Mouse (Mus musculus): ENCODE measurements around the gene 4930470P17Rik. TPM values are rescaled to one million over a fixed set of nuclear protein-coding genes. Genes with fewer than 3 reads are reported as not detected.

The 4930470P17Rik gene
- polyA plus RNA-seq, 1 experiment: not detected

- Histone ChIP-seq H3K9me3 (replicated peaks; ENCODE audit: control insufficient read depth, insufficient read depth, low read length, poor library complexity, severe bottlenecking) (no peaks in the 10 kb centered on the region), H3K27ac (ENCODE audit: insufficient read depth, low read length) (no peak overlapping the region), H3K27me3 (ENCODE audit: control insufficient read depth, insufficient read depth, low read length, poor library complexity, severe bottlenecking) (no peaks in the 10 kb centered on the region), H3K9ac (ENCODE audit: low read depth, poor library complexity, severe bottlenecking) (no peak overlapping the region), H3K36me3 (ENCODE audit: control insufficient read depth, insufficient read depth, low read length, poor library complexity, severe bottlenecking) (no peaks in the 10 kb centered on the region), H3K4me3 (ENCODE audit: low read depth, low read length) (no peak overlapping the region), H3K4me1 (ENCODE audit: control insufficient read depth, insufficient read depth, low read length) (no peaks in the 10 kb centered on the region)
- no peak for TF ChIP-seq CTCF (IDR thresholded peaks at IDR 0.05; ENCODE audit: low read depth, low read length)
- TF ChIP-seq EP300 (IDR thresholded peaks at IDR 0.05; ENCODE audit: insufficient read depth, low read depth, low read length): no peak
- TF ChIP-seq POLR2A (IDR thresholded peaks at IDR 0.05; ENCODE audit: insufficient read depth, low read length): no peak
Observed at GRCm38 (mm10) chr2:170592161-170592560, 9.7 kb downstream of the 4930470P17Rik start.

- Histone ChIP-seq H3K27ac (ENCODE audit: insufficient read depth, low read length) (no peak overlapping the region), H3K36me3 (ENCODE audit: control insufficient read depth, insufficient read depth, low read length, poor library complexity, severe bottlenecking) (no peaks in the 10 kb centered on the region), H3K4me1 (ENCODE audit: control insufficient read depth, insufficient read depth, low read length) (no peaks in the 10 kb centered on the region), H3K9ac (ENCODE audit: low read depth, poor library complexity, severe bottlenecking) (no peak overlapping the region), H3K4me3 (ENCODE audit: low read depth, low read length) (no peak overlapping the region), H3K9me3 (replicated peaks; ENCODE audit: control insufficient read depth, insufficient read depth, low read length, poor library complexity, severe bottlenecking) (no peaks in the 10 kb centered on the region), H3K27me3 (ENCODE audit: control insufficient read depth, insufficient read depth, low read length, poor library complexity, severe bottlenecking) (no peaks in the 10 kb centered on the region)
- no peak for TF ChIP-seq POLR2A (IDR thresholded peaks at IDR 0.05; ENCODE audit: insufficient read depth, low read length)
- no peak for TF ChIP-seq EP300 (IDR thresholded peaks at IDR 0.05; ENCODE audit: insufficient read depth, low read depth, low read length)
Observed at GRCm38 (mm10) chr2:170588369-170588900, 13.4 kb downstream of the 4930470P17Rik start.

- Histone ChIP-seq H3K27me3 (ENCODE audit: control insufficient read depth, insufficient read depth, low read length, poor library complexity, severe bottlenecking) (no peaks in the 10 kb centered on the region), H3K4me1 (ENCODE audit: control insufficient read depth, insufficient read depth, low read length) (no peaks in the 10 kb centered on the region), H3K4me3 (ENCODE audit: low read depth, low read length) (no peak overlapping the region), H3K27ac (ENCODE audit: insufficient read depth, low read length) (no peak overlapping the region), H3K36me3 (ENCODE audit: control insufficient read depth, insufficient read depth, low read length, poor library complexity, severe bottlenecking) (no peaks in the 10 kb centered on the region), H3K9ac (ENCODE audit: low read depth, poor library complexity, severe bottlenecking) (no peak overlapping the region), H3K9me3 (replicated peaks; ENCODE audit: control insufficient read depth, insufficient read depth, low read length, poor library complexity, severe bottlenecking) (no peaks in the 10 kb centered on the region)
- TF ChIP-seq CTCF (IDR thresholded peaks at IDR 0.05; ENCODE audit: low read depth, low read length) (no peak), POLR2A (IDR thresholded peaks at IDR 0.05; ENCODE audit: insufficient read depth, low read length) (no peak), EP300 (IDR thresholded peaks at IDR 0.05; ENCODE audit: insufficient read depth, low read depth, low read length) (no peak)
Observed at GRCm38 (mm10) chr2:170584678-170585077, 17.1 kb downstream of the 4930470P17Rik start.

- Histone ChIP-seq H3K27ac (ENCODE audit: insufficient read depth, low read length) (no peak overlapping the region), H3K27me3 (ENCODE audit: control insufficient read depth, insufficient read depth, low read length, poor library complexity, severe bottlenecking) (no peaks in the 10 kb centered on the region), H3K36me3 (ENCODE audit: control insufficient read depth, insufficient read depth, low read length, poor library complexity, severe bottlenecking) (no peaks in the 10 kb centered on the region), H3K9ac (ENCODE audit: low read depth, poor library complexity, severe bottlenecking) (no peak overlapping the region), H3K4me1 (ENCODE audit: control insufficient read depth, insufficient read depth, low read length) (no peaks in the 10 kb centered on the region), H3K4me3 (ENCODE audit: low read depth, low read length) (no peak overlapping the region), H3K9me3 (replicated peaks; ENCODE audit: control insufficient read depth, insufficient read depth, low read length, poor library complexity, severe bottlenecking) (no peaks in the 10 kb centered on the region)
- TF ChIP-seq EP300 (IDR thresholded peaks at IDR 0.05; ENCODE audit: insufficient read depth, low read depth, low read length) (no peak), CTCF (IDR thresholded peaks at IDR 0.05; ENCODE audit: low read depth, low read length) (no peak), POLR2A (IDR thresholded peaks at IDR 0.05; ENCODE audit: insufficient read depth, low read length) (no peak)
Observed at GRCm38 (mm10) chr2:170579551-170579950, 22.3 kb downstream of the 4930470P17Rik start.

DNA sequence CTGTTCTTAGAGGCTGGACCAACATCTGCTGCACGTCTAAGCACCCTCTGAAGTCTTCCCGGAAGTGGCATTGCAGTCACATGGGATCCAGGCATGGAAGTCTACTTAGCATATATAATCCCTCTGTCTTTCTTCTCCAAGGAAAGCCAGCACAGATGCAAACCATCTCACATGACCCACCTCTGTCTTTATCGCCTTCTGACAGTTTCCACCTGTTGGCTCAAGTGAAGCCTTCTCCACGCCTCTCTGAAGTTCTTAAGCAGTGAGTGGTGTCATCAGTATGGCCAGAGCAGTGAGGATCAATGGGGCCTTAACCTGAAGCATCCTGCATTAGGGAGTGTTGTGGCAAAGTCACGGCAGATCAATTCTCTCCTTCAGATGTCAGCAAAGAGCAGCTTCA is 23.2 kb downstream of the 4930470P17Rik start:
- Histone ChIP-seq H3K4me3 (ENCODE audit: low read depth, low read length) (no peak overlapping the region), H3K27ac (ENCODE audit: insufficient read depth, low read length) (no peak overlapping the region), H3K9me3 (replicated peaks; ENCODE audit: control insufficient read depth, insufficient read depth, low read length, poor library complexity, severe bottlenecking) (no peaks in the 10 kb centered on the region), H3K9ac (ENCODE audit: low read depth, poor library complexity, severe bottlenecking) (no peak overlapping the region), H3K36me3 (ENCODE audit: control insufficient read depth, insufficient read depth, low read length, poor library complexity, severe bottlenecking) (no peaks in the 10 kb centered on the region), H3K4me1 (ENCODE audit: control insufficient read depth, insufficient read depth, low read length) (no peaks in the 10 kb centered on the region), H3K27me3 (ENCODE audit: control insufficient read depth, insufficient read depth, low read length, poor library complexity, severe bottlenecking) (no peaks in the 10 kb centered on the region)
- no peak for TF ChIP-seq EP300 (IDR thresholded peaks at IDR 0.05; ENCODE audit: insufficient read depth, low read depth, low read length)
- no peak for TF ChIP-seq CTCF (IDR thresholded peaks at IDR 0.05; ENCODE audit: low read depth, low read length)
- no peak for TF ChIP-seq POLR2A (IDR thresholded peaks at IDR 0.05; ENCODE audit: insufficient read depth, low read length)

DNA sequence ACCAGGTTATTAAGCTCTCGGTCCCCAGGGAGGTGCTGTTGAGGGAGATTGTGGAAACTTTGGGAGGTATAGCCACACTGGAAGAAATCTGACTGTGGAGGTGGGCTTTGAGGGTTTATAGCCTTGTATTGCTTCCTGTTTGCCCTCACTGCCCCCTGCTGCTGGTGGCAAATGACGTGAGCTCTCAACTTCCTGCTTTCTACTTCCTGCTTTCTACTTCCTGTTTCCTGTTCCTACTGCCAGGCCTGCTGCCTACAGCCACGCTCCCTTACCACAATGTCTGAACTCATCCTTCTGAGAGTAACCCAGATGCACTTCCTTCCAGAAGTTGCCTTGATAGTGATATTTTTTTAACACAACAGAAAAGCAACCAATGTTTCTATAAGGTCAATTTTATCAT is 24.3 kb downstream of the 4930470P17Rik start:
- H3K27ac ChIP-seq (ENCODE audit: insufficient read depth, low read length): no peak overlapping the region
- no peaks in the 10 kb centered on the region for H3K36me3 ChIP-seq (ENCODE audit: control insufficient read depth, insufficient read depth, low read length, poor library complexity, severe bottlenecking)
- H3K9me3 ChIP-seq (replicated peaks; ENCODE audit: control insufficient read depth, insufficient read depth, low read length, poor library complexity, severe bottlenecking): no peaks in the 10 kb centered on the region
- no peak for TF ChIP-seq CTCF (IDR thresholded peaks at IDR 0.05; ENCODE audit: low read depth, low read length)
- no peak for TF ChIP-seq EP300 (IDR thresholded peaks at IDR 0.05; ENCODE audit: insufficient read depth, low read depth, low read length)
- TF ChIP-seq POLR2A (IDR thresholded peaks at IDR 0.05; ENCODE audit: insufficient read depth, low read length): no peak
- H3K4me1 ChIP-seq (ENCODE audit: control insufficient read depth, insufficient read depth, low read length): no peaks in the 10 kb centered on the region
- no peak overlapping the region for H3K4me3 ChIP-seq (ENCODE audit: low read depth, low read length)
- H3K27me3 ChIP-seq (ENCODE audit: control insufficient read depth, insufficient read depth, low read length, poor library complexity, severe bottlenecking): no peaks in the 10 kb centered on the region
- no peak overlapping the region for H3K9ac ChIP-seq (ENCODE audit: low read depth, poor library complexity, severe bottlenecking)

Data from ES-Bruce4 (cell line).